Mouse (Mus musculus) midbrain, embryonic 12.5 days (tissue): ENCODE measurements at regions not wholly inside any gene's neighbourhood (a gene's known extent, or its start where the extent isn't known, plus 50 kb on each side); places are given as distances from the start of the nearest gene placed in this dataset.
A peak's percentile ranks its signal among the peaks of the same experiment; 100 is the strongest.

ENCODE experiments used
- ATAC-seq: fragments of 200-750 bp; cut with Nextera tagmentation; 2 replicates; pipeline ENCODE4 v1.8.0; 2017; ENCODE audit warnings: low read depth, moderate TSS enrichment, moderate library complexity; ENCODE audit not compliant: low FRiP score
- H3K27ac ChIP-seq: fragments of 300-500 bp; sonication (generic); replicated peaks from 2 replicates; pipeline ENCODE4 v1.5.1; 2016; ENCODE audit warnings: mild to moderate bottlenecking
- H3K27me3 ChIP-seq: fragments of 300-500 bp; sonication (generic); 2 replicates; pipeline ENCODE4 v1.6.1; 2016; ENCODE audit warnings: mild to moderate bottlenecking
- H3K36me3 ChIP-seq: fragments of 300-500 bp; sonication (generic); 2 replicates; pipeline ENCODE4 v1.6.1; 2016
- H3K4me1 ChIP-seq: fragments of 300-500 bp; sonication (generic); 2 replicates; pipeline ENCODE4 v1.6.1; 2016
- H3K4me2 ChIP-seq: fragments of 300-500 bp; sonication (generic); replicated peaks from 2 replicates; pipeline ENCODE4 v1.6.1; 2016; ENCODE audit warnings: mild to moderate bottlenecking, moderate library complexity
- H3K4me3 ChIP-seq: fragments of 300-500 bp; sonication (generic); 2 replicates; pipeline ENCODE4 v1.5.1; 2016; ENCODE audit warnings: mild to moderate bottlenecking
- H3K9ac ChIP-seq: fragments of 300-500 bp; sonication (generic); replicated peaks from 2 replicates; pipeline ENCODE4 v1.6.1; 2016; ENCODE audit warnings: mild to moderate bottlenecking, moderate library complexity
- H3K9me3 ChIP-seq: fragments of 300-500 bp; sonication (generic); 2 replicates; pipeline ENCODE4 v1.6.1; 2016; ENCODE audit warnings: mild to moderate bottlenecking
- WGBS: fragments of 180-500 bp; shearing (Covaris S2); methylation state at CpG from one replicate; pipeline ENCODE4 v1.1.7; 2016; 5-methylcytosine and 5-hydroxymethylcytosine counted together

- H3K27me3 ChIP-seq = no peaks in the 10 kb centered on the region
- 73% methylated on average over 15 of the region's 15 CpGs for WGBS
- H3K9ac ChIP-seq = no peak overlapping the region
- no peaks in the 10 kb centered on the region for H3K36me3 ChIP-seq
- ATAC-seq = no peak
- H3K4me1 ChIP-seq = no peaks in the 10 kb centered on the region
- no peak overlapping the region for H3K4me2 ChIP-seq
- H3K9me3 ChIP-seq = no peaks in the 10 kb centered on the region
- H3K27ac ChIP-seq = no peak overlapping the region
- H3K4me3 ChIP-seq = no peak overlapping the region
These were observed 120.3 kb downstream of the Etnk1 start for GRCm38 (mm10) chr6:143287322-143287721.

- no peak overlapping the region for H3K4me2 ChIP-seq
- H3K4me1 ChIP-seq = no peaks in the 10 kb centered on the region
- H3K27me3 ChIP-seq = no peaks in the 10 kb centered on the region
- H3K9me3 ChIP-seq = no peaks in the 10 kb centered on the region
- no peak overlapping the region for H3K27ac ChIP-seq
- no peak for ATAC-seq
- 88% methylated on average over 19 of the region's 19 CpGs for WGBS
- H3K36me3 ChIP-seq = no peaks in the 10 kb centered on the region
- H3K9ac ChIP-seq = no peak overlapping the region
- H3K4me3 ChIP-seq = no peak overlapping the region
These were observed 121.6 kb downstream of the Etnk1 start for GRCm38 (mm10) chr6:143288491-143289130.

- H3K36me3 ChIP-seq = no peaks in the 10 kb centered on the region
- H3K9ac ChIP-seq = no peak overlapping the region
- no peak overlapping the region for H3K27ac ChIP-seq
- H3K27me3 ChIP-seq = no peaks in the 10 kb centered on the region
- 87% methylated on average over 3 of the region's 3 CpGs for WGBS
- ATAC-seq = no peak
- H3K4me3 ChIP-seq = no peak overlapping the region
- H3K9me3 ChIP-seq = no peaks in the 10 kb centered on the region
- no peak overlapping the region for H3K4me2 ChIP-seq
- no peaks in the 10 kb centered on the region for H3K4me1 ChIP-seq
These were observed 126.6 kb downstream of the Etnk1 start for GRCm38 (mm10) chr6:143293648-143294047.

GRCm38 (mm10) chr6:143298391-143298790 is 131.4 kb downstream of the Etnk1 start:
- no peaks in the 10 kb centered on the region for H3K9me3 ChIP-seq
- ATAC-seq = no peak
- H3K4me1 ChIP-seq = no peaks in the 10 kb centered on the region
- no peak overlapping the region for H3K4me3 ChIP-seq
- H3K36me3 ChIP-seq = no peaks in the 10 kb centered on the region
- WGBS = 83% methylated on average over 5 of the region's 5 CpGs
- H3K4me2 ChIP-seq = no peak overlapping the region
- H3K9ac ChIP-seq = no peak overlapping the region
- H3K27ac ChIP-seq = no peak overlapping the region
- H3K27me3 ChIP-seq = no peaks in the 10 kb centered on the region

- Histone ChIP-seq H3K9ac (no peak overlapping the region), H3K9me3 (no peaks in the 10 kb centered on the region), H3K4me2 (no peak overlapping the region), H3K36me3 (no peaks in the 10 kb centered on the region), H3K4me1 (no peaks in the 10 kb centered on the region), H3K4me3 (no peak overlapping the region), H3K27ac (no peak overlapping the region), H3K27me3 (no peaks in the 10 kb centered on the region)
- WGBS = 91% methylated on average over 10 of the region's 10 CpGs
- no peak for ATAC-seq
These were observed 134.4 kb downstream of the Etnk1 start for GRCm38 (mm10) chr6:143301414-143301813.

- no peak overlapping the region for H3K9ac ChIP-seq
- no peaks in the 10 kb centered on the region for H3K36me3 ChIP-seq
- H3K4me2 ChIP-seq = no peak overlapping the region
- no peaks in the 10 kb centered on the region for H3K9me3 ChIP-seq
- H3K4me1 ChIP-seq = no peaks in the 10 kb centered on the region
- no peaks in the 10 kb centered on the region for H3K27me3 ChIP-seq
- no peak for ATAC-seq
- 80% methylated on average over 6 of the region's 6 CpGs for WGBS
- H3K4me3 ChIP-seq = no peak overlapping the region
- no peak overlapping the region for H3K27ac ChIP-seq
These were observed 140.3 kb downstream of the Etnk1 start for GRCm38 (mm10) chr6:143307327-143307726.

- no peaks in the 10 kb centered on the region for H3K9me3 ChIP-seq
- H3K9ac ChIP-seq = no peak overlapping the region
- no peak overlapping the region for H3K27ac ChIP-seq
- WGBS = 84% methylated on average over 9 of the region's 9 CpGs
- no peak overlapping the region for H3K4me2 ChIP-seq
- H3K4me1 ChIP-seq = no peaks in the 10 kb centered on the region
- no peaks in the 10 kb centered on the region for H3K36me3 ChIP-seq
- no peak for ATAC-seq
- H3K27me3 ChIP-seq = no peaks in the 10 kb centered on the region
- no peak overlapping the region for H3K4me3 ChIP-seq
These were observed 148.8 kb downstream of the Etnk1 start for GRCm38 (mm10) chr6:143315859-143316258.

GRCm38 (mm10) chr6:143320426-143320825 is 153.4 kb downstream of the Etnk1 start:
- Histone ChIP-seq H3K4me3 (no peak overlapping the region), H3K36me3 (no peaks in the 10 kb centered on the region), H3K9me3 (no peaks in the 10 kb centered on the region), H3K9ac (no peak overlapping the region), H3K27ac (no peak overlapping the region), H3K4me1 (peaks cover 5% of the 10 kb centered on the region), H3K4me2 (no peak overlapping the region), H3K27me3 (peaks cover 7% of the 10 kb centered on the region; the same call in 1 of the 2 replicates)
- ATAC-seq = no peak
- WGBS = 53% methylated on average over 7 of the region's 7 CpGs

GRCm38 (mm10) chr6:143324636-143325035 is 157.6 kb downstream of the Etnk1 start:
- ATAC-seq = peak; percentile 71
- 9% methylated on average over 8 of the region's 8 CpGs for WGBS
- Histone ChIP-seq H3K4me1 (peaks cover 5% of the 10 kb centered on the region), H3K27ac (no peak overlapping the region), H3K36me3 (no peaks in the 10 kb centered on the region), H3K4me2 (no peak overlapping the region), H3K4me3 (no peak overlapping the region), H3K27me3 (peaks cover 7% of the 10 kb centered on the region; the same call in 1 of the 2 replicates), H3K9ac (no peak overlapping the region), H3K9me3 (no peaks in the 10 kb centered on the region)

- Histone ChIP-seq H3K9ac (no peak overlapping the region), H3K9me3 (no peaks in the 10 kb centered on the region), H3K4me3 (no peak overlapping the region), H3K4me1 (peaks cover 5% of the 10 kb centered on the region), H3K36me3 (no peaks in the 10 kb centered on the region), H3K27me3 (peaks cover 7% of the 10 kb centered on the region; the same call in 1 of the 2 replicates), H3K27ac (no peak overlapping the region), H3K4me2 (0 out of 2 replicates have a peak overlapping the region, but pooled peaks have one; percentile 1)
- no peak for ATAC-seq
- 84% methylated on average over 22 of the region's 22 CpGs for WGBS
These were observed 160.1 kb downstream of the Etnk1 start for GRCm38 (mm10) chr6:143326956-143327722.

- H3K9me3 ChIP-seq = no peaks in the 10 kb centered on the region
- H3K4me2 ChIP-seq = no peak overlapping the region
- H3K27ac ChIP-seq = no peak overlapping the region
- no peak overlapping the region for H3K9ac ChIP-seq
- WGBS = 89% methylated on average over 8 of the region's 8 CpGs
- ATAC-seq = no peak
- H3K4me1 ChIP-seq = peaks cover 5% of the 10 kb centered on the region
- no peak overlapping the region for H3K4me3 ChIP-seq
- peaks cover 6% of the 10 kb centered on the region; the same call in 1 of the 2 replicates for H3K27me3 ChIP-seq
- no peaks in the 10 kb centered on the region for H3K36me3 ChIP-seq
These were observed 160.8 kb downstream of the Etnk1 start for GRCm38 (mm10) chr6:143327788-143328187.

- H3K4me2 ChIP-seq = no peak overlapping the region
- H3K27ac ChIP-seq = no peak overlapping the region
- 82% methylated on average over 9 of the region's 9 CpGs for WGBS
- no peaks in the 10 kb centered on the region for H3K36me3 ChIP-seq
- no peak overlapping the region for H3K9ac ChIP-seq
- no peak for ATAC-seq
- no peaks in the 10 kb centered on the region for H3K9me3 ChIP-seq
- H3K27me3 ChIP-seq = 0 out of 2 replicates have a peak, but pooled peaks cover 2% of the 10 kb centered on the region
- H3K4me1 ChIP-seq = peaks cover 5% of the 10 kb centered on the region
- no peak overlapping the region for H3K4me3 ChIP-seq
These were observed 161.2 kb downstream of the Etnk1 start for GRCm38 (mm10) chr6:143328202-143328601.
